Mouse (Mus musculus): ENCODE results near the gene Ofcc1. TPM values are rescaled to one million over a fixed set of nuclear protein-coding genes. Genes with fewer than 3 reads are reported as not detected.

Gene Ofcc1
- polyA plus RNA-seq, 1 experiment from 2014 or later, result 0.03 TPM

DNA sequence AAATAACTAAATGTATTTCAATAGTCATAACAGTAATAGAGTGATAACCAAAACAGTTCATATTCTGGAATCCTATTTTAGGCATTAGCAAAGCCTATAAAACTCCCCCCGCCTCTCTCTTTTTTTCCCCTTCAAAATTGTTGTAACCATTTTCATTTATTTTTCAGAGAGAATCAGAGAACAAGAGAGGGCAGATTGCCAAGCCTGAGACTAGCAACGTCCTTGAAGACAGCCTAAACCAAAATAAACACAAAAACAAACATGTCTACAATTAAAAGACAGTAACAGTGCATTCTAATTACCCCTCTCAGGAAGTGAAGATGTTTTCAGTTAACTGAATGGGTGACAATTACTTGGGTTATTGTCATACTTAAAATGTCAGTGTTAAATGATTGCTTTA, 248.9 kb downstream of the Ofcc1 start:
- DNase-seq (ENCODE audit: low read depth, low spot score), result no peak
- in situ Hi-C loops (cut with MboI; ENCODE audit: low pct_unique_long_range_greater_than_20kb), result no loop called here
- H3K27me3 ChIP-seq, result no peaks in the 10 kb centered on the region
- no peak for TF ChIP-seq CTCF (IDR thresholded peaks at IDR 0.05)
- POLR2A ChIA-PET, result no interaction called here
- CTCF ChIA-PET, result no interaction called here
- ATAC-seq, result no peak

DNA sequence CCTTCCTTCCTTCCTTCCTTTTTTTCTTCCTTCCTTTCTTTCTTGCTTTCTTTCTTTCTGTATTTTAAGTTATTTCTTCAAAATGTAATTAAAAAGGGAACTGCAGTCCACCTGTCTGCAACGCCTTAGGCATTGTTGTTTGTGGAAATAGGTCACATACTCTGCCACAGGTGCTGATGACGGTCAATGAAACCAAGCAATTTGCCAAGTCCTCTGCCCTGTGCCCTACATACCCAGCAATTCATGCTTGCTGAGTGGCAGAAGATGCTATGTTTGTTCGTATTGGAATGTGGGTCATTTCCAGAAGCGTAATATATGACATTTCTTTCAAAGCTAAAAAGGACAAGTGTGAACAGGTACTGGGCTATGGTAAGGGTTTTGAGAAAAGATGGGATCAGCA, 285.0 kb downstream of the Ofcc1 start:
- DNase-seq (ENCODE audit: low read depth, low spot score), result no peak
- ChIA-PET POLR2A (interaction anchor here (0.6 kb wide), 1 partner anchor 55 kb away, joined by 3 read pairs; no protein-coding TSS in a partner anchor), CTCF (no interaction called here)
- no peaks in the 10 kb centered on the region for H3K27me3 ChIP-seq
- in situ Hi-C loops (cut with MboI; ENCODE audit: low pct_unique_long_range_greater_than_20kb), result no loop called here
- TF ChIP-seq CTCF (IDR thresholded peaks at IDR 0.05), result no peak
- no peak for ATAC-seq

DNA sequence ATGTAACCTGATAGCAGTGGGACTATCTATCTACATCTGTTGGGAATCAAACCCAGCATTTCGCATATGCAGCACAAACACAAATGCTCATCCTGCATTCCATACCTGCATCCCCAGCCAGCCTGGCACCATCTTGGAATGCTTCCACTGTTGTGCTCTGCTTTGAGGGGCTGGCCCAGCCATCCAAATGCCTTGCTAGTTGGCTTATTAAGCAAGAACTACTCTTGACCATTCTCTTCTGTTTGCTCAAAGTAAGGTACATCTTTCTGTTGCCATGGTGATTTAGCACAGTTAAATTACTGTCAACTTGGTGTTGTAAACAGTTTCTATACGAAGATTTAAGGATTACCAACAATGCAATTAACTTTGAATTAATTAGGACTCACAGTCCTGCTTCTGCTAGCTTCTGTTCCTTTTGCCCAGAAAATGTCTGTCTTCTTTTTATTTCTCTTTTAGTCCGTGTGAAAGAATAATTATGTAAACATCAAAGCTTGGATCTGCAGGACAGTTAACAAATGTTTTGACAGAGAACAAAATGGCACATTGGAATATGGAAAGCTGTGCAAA, 286.3 kb downstream of the Ofcc1 start:
- ChIA-PET CTCF (interaction anchor here (1.0 kb wide), 1 partner anchor 16 kb away, joined by 3 read pairs; no protein-coding TSS in a partner anchor), POLR2A (no interaction called here)
- in situ Hi-C loops (cut with MboI; ENCODE audit: low pct_unique_long_range_greater_than_20kb), result no loop called here
- H3K27me3 ChIP-seq, result no peaks in the 10 kb centered on the region
- ATAC-seq (no peak), DNase-seq (ENCODE audit: low read depth, low spot score) (no peak)
- no peak for TF ChIP-seq CTCF (IDR thresholded peaks at IDR 0.05)

DNA sequence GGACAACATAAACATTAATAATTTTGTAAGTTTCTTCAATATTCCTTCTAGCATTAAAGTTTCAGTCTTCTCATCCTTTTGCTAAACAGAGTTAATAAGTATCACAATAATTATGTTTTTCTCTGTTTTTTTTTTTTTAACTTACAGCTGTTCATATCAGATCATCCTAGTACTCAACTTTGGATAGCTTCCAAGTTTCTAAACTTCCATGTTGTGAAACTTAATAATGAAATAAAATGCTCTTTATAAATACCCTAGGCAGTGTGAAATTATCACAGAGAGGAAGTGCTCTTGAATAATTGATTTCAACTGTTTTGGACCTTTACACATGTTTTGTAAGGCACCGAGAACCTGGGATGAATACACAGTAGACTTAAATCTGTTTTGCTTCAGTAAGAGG, 291.2 kb downstream of the Ofcc1 start:
- ATAC-seq, result no peak

DNA sequence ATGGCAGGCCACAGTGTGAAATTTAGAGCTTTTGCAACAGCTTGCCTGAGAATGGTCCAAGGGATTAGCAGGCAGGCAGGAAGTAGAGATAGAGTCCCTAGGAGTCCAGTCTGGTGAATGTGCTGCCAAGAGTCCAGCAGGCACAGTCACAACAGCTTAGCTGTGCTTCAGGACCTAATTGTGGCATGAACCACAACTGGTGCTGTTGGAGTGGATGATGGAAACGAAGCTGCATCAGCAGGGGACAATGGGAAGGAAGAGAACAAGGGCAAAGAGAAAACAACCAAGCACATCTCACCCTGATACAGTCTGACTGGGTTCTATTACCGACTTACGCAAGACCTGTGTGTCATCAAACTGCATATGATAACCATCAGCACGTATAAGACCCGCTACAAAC, 300.0 kb downstream of the Ofcc1 start:
- in situ Hi-C loops (cut with MboI; ENCODE audit: low pct_unique_long_range_greater_than_20kb), result no loop called here
- H3K27me3 ChIP-seq, result no peaks in the 10 kb centered on the region
- POLR2A ChIA-PET, result no interaction called here
- TF ChIP-seq CTCF (IDR thresholded peaks at IDR 0.05), result no peak
- ATAC-seq (no peak), DNase-seq (ENCODE audit: low read depth, low spot score) (no peak)
- CTCF ChIA-PET, result no interaction called here

More for the DNA sequence above, 291.2 kb downstream of the Ofcc1 start:
- TF ChIP-seq CTCF (IDR thresholded peaks at IDR 0.05), result no peak
- ChIA-PET POLR2A (interaction anchor here (0.6 kb wide), 1 partner anchor 232 kb away, joined by 3 read pairs; no protein-coding TSS in a partner anchor), CTCF (no interaction called here)
- H3K27me3 ChIP-seq, result no peaks in the 10 kb centered on the region
- no peak for DNase-seq (ENCODE audit: low read depth, low spot score)
- in situ Hi-C loops (cut with MboI; ENCODE audit: low pct_unique_long_range_greater_than_20kb), result no loop called here

DNA sequence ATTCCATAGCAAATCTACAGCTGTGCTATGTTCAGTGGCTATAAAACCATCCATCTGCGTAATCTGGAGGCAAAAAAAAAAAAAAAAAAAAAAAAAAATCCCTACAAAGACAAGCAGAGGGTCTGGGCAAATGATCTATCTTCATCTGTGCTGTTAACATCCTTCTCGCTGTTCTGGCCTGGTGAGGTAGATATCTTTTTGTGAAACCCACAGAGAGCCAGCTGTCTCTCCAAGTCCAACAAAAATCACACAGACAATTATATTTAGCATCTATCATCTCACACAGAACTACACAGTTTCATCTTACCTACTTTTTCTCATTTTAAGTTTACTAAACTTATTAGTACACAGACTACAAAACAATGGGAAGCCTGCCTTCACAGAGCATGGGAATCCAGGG, 323.4 kb downstream of the Ofcc1 start:
- no peaks in the 10 kb centered on the region for H3K27me3 ChIP-seq
- ChIA-PET CTCF (no interaction called here), POLR2A (interaction anchor here (0.6 to 1.1 kb wide), 4 partner anchors 20 to 692 kb away, joined by 3 to 6 read pairs (median 6); no protein-coding TSS in a partner anchor)
- no peak for ATAC-seq
- no peak for TF ChIP-seq CTCF (IDR thresholded peaks at IDR 0.05)
- in situ Hi-C loops (cut with MboI; ENCODE audit: low pct_unique_long_range_greater_than_20kb), result no loop called here
- DNase-seq (ENCODE audit: low read depth, low spot score), result no peak

DNA sequence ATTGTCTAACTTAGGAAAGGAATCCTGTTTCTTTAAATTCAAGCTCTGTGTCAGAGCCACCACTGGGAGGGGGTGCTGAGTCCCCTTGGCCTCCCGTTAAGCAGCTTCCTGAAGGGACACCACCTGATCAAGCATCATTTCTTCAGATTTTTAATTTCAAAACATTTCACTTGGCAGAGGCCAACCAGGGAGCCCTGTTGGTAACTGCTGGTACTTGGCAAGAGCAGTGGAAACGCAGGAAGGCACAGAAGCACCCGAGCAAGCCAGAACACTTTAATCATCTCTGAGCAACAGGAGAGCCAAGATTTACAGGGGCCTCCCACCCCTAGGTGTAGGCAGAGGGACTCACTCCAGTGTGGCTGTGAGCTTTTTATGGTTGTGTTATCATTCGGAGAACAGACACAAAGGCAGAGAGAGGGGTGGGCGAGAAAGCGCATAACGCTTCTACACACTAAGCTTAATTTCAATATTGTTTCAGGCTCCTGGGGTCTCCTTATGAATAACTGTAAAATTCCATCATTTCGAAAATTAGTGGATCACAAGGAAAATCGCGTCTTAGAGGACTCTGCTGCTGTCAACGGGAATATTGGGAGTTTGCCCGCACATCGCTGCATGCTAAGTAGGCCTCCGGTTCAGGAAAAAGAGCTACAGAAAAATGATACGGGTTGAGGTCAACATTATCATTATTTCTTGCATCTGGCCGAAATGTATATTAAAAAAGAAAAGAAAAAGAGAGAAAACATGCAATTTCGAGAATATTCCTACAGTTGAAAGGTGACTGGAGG, 324.1 kb downstream of the Ofcc1 start:
- in situ Hi-C loops (cut with MboI; ENCODE audit: low pct_unique_long_range_greater_than_20kb), result no loop called here
- ChIA-PET POLR2A (interaction anchor here (0.6 to 1.1 kb wide), 3 partner anchors 21 to 693 kb away, joined by 3 to 6 read pairs (median 5); no protein-coding TSS in a partner anchor), CTCF (interaction anchor here (0.6 to 1.3 kb wide), 2 partner anchors 12 to 21 kb away, joined by 3 read pairs; no protein-coding TSS in a partner anchor)
- H3K27me3 ChIP-seq, result no peaks in the 10 kb centered on the region
- no peak for ATAC-seq
- DNase-seq (ENCODE audit: low read depth, low spot score), result no peak
- peak; percentile 37 for TF ChIP-seq CTCF (IDR thresholded peaks at IDR 0.05)

DNA sequence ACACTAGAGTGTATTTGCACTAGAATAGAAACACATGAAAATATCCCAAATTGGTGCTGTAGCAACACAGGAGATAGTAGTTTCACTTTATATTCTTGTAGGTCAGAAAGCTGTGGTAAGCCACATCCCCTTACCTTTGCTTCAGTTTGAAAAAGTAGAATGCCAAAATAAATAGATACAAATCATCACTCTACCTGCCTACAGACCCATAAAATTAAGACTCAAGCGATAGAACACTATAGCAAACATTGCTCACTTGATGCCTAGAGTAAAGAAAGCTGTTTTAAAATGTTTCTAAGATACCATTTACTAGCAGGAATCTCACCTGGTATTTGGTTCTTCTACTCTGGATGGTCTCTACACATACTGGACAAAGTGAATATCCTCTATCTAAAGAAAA, 331.8 kb downstream of the Ofcc1 start:
- POLR2A ChIA-PET, result no interaction called here
- TF ChIP-seq CTCF (IDR thresholded peaks at IDR 0.05), result no peak
- in situ Hi-C loops (cut with MboI; ENCODE audit: low pct_unique_long_range_greater_than_20kb), result no loop called here
- ATAC-seq (no peak), DNase-seq (ENCODE audit: low read depth, low spot score) (no peak)
- H3K27me3 ChIP-seq, result no peaks in the 10 kb centered on the region
- CTCF ChIA-PET, result no interaction called here

DNA sequence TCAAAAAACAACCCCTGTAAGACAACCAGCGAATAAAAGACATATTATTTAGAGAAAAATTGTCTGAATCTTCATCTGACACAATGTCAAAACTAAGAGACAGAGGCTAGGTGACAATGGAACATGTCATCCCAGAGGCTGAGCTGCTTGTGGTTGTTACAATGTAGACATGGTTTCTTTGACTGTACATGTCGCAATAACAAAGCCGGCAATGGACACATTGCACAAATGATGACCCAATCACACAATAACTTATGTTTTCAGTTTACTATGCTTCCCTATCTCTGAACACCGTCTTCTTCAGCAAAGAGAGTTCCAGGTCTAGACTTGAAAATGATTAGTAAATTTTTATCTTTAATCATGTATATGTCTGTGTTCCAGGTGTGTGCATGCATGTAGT, 332.4 kb downstream of the Ofcc1 start:
- in situ Hi-C loops (cut with MboI; ENCODE audit: low pct_unique_long_range_greater_than_20kb), result no loop called here
- DNase-seq (ENCODE audit: low read depth, low spot score), result no peak
- ChIA-PET POLR2A (no interaction called here), CTCF (no interaction called here)
- H3K27me3 ChIP-seq, result no peaks in the 10 kb centered on the region
- ATAC-seq, result no peak
- TF ChIP-seq CTCF (IDR thresholded peaks at IDR 0.05), result no peak

DNA sequence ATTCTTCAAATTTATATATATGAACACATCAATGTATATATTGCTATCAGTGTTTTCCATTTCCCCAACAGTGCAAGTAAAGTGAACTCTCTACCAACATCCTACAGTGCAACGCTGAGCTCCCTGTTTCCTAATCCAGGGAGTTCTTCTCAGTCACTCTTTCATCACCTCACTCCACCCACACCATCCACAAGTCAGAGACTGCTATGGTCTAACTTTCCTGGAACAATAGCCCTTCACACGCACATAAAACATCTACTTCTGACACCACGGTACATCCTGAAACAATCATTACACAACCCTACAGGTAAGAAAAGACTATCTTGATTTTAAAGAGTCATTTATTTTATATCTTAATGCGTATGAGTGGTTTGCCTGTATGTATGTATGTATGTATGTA, 335.4 kb downstream of the Ofcc1 start:
- in situ Hi-C loops (cut with MboI; ENCODE audit: low pct_unique_long_range_greater_than_20kb), result no loop called here
- ChIA-PET POLR2A (interaction anchor here (0.5 kb wide), 1 partner anchor 177 kb away, joined by 3 read pairs; no protein-coding TSS in a partner anchor), CTCF (interaction anchor here (0.9 to 1.5 kb wide), 3 partner anchors 9 to 22 kb away, joined by 3 to 4 read pairs (median 3); no protein-coding TSS in a partner anchor)
- no peak for ATAC-seq
- no peak for TF ChIP-seq CTCF (IDR thresholded peaks at IDR 0.05)
- DNase-seq (ENCODE audit: low read depth, low spot score), result no peak
- no peaks in the 10 kb centered on the region for H3K27me3 ChIP-seq

DNA sequence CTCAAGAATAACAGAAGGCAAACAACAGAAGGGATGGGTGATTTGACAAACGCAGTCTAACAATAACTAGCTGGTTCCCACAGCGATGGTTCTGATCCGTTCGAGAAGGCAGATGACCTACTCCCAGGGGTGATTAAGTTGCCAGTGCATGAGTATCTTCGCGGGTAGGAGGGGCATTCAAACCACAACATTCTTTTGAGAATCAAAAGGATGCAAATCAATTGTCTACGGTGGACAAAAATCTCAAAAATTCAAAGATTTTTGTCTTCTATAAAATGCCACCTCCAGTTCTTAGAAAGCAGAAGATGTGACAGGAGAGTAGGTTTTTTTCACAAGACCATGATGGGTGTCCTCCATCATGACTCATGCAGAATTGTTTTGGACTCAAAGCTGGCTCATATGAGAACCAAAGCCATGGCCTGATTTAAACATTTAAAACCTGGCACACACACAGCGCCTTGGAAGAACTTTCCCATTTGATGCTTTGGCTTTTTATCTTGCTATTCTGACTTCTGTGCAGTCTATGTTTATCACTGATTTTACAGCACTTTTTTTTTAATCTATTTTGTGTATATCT, 338.0 kb downstream of the Ofcc1 start:
- no peak for TF ChIP-seq CTCF (IDR thresholded peaks at IDR 0.05)
- ATAC-seq (no peak), DNase-seq (ENCODE audit: low read depth, low spot score) (no peak)
- H3K27me3 ChIP-seq, result no peaks in the 10 kb centered on the region
- ChIA-PET POLR2A (no interaction called here), CTCF (no interaction called here)
- in situ Hi-C loops (cut with MboI; ENCODE audit: low pct_unique_long_range_greater_than_20kb), result no loop called here

Measured in Patski (cell line).